Mouse (Mus musculus): ENCODE results near the gene Hoxc13.

DNA sequence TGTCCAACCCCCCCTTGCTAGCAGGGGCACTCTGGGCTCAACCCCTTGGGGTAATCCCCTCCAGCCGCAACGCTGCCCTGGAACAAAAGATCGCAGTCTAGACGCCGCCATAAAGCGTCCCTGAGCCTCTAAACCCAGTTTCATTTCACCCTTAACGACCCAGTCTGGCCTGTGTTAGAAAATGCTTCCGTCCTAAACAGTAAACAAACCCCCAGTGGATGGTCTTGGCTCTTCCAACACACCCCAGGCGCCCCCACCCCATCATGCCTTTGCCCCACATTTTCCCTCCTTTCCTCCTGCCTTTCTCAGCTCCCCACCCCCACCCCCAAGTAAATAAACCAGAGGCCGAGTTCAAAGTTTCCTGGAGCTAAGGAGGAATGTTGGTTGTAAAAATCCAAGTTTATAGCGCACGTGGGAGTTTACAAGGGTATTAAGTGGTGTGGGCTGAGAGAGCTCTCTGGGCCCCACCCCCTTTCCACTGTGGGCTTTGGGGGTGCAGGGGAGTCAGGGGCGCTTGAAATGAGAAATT lies 38.8 kb downstream of the Hoxc13 start:
- TF ChIP-seq CTCF (IDR thresholded peaks at IDR 0.05; ENCODE audit: low read depth) (no peak), EP300 (optimal IDR thresholded peaks at IDR 0.05) (no peak)

Data from stomach, postnatal 0 days (tissue).